Mouse (Mus musculus) C2C12 (cell line): Measurements from ENCODE around the gene Tspan9.

Source experiments
- CTCF ChIP-seq: IDR thresholded peaks from one replicate; pipeline ENCODE4 v1.5.1; 2011; ENCODE audit not compliant: control insufficient read depth, insufficient read depth, insufficient read length
- MYOD1 ChIP-seq: IDR thresholded peaks from one replicate; pipeline ENCODE4 v1.6.1; 2011; ENCODE audit warnings: low read depth; ENCODE audit not compliant: control insufficient read depth, insufficient read length

DNA sequence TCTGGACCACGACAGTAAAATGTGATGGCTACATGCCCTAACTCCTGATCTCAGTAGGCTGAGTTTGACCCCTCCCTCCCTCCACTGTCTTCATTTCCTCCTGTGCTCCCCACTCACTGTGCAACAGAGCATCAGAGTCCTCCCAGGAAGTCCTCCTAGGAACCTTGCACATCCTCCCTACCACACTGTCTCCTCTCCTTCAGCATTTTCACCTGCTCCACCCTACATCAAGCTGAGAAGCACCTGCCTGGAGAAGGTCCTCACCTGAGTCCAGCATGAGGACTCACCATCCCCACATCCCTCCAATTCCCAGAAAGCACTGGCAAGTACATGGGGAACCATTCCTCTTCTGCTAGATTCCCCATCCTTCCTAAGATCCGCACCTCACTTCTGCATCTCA is 111.8 kb downstream of the Tspan9 start:
- TF ChIP-seq CTCF (no peak), MYOD1 (no peak)
